Mouse (Mus musculus): Measurements from ENCODE around the gene Ipp.

Ipp gene

DNA sequence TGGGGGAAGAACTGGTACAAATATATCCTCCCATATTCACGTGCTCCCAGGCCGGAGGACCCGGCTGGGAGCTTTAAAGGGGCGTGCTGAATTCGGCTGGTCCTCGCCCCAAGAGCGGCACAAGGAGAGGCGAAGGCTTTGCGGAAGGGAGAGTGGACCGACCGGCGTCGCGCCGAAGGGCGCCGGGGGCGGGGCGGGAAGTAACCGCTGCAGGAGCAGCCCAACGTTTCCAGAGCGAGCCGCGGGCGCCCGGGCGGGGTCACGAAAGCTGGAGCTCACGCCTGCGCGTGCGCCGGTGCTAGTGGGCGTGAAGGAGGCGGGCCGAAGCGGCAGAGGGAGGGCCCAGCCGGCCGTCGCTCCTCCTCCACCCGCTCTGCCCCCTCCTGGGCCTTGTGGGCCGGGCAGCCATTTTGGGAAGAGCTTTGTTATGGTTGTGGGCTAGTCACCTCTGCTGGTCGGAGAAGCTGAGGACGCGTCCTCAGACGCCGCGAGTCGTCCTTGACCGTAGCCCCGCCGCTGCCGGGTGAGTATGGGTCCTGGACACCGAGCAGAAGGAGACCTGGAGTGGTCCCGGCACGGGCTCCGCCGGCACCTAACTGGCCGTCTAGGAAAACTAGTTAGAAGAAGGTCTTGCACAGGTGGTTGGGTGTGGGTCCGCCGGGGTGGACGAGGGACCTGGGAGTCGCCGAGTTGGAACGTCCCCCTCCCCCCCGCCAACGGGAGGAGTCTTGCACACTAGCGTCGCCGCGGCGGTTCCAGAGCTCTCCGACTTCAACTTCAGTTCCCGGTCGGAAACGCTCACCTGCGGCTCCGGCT, 50.2 kb downstream of the Ipp start, which contains the start of gene Gpbp1l1:
Gene Gpbp1l1 (plus strand): TSS at position 353 of the 816 bp plus-strand sequence.
- DNase-seq (ENCODE audit: low read depth) = peak; percentile 99

DNA sequence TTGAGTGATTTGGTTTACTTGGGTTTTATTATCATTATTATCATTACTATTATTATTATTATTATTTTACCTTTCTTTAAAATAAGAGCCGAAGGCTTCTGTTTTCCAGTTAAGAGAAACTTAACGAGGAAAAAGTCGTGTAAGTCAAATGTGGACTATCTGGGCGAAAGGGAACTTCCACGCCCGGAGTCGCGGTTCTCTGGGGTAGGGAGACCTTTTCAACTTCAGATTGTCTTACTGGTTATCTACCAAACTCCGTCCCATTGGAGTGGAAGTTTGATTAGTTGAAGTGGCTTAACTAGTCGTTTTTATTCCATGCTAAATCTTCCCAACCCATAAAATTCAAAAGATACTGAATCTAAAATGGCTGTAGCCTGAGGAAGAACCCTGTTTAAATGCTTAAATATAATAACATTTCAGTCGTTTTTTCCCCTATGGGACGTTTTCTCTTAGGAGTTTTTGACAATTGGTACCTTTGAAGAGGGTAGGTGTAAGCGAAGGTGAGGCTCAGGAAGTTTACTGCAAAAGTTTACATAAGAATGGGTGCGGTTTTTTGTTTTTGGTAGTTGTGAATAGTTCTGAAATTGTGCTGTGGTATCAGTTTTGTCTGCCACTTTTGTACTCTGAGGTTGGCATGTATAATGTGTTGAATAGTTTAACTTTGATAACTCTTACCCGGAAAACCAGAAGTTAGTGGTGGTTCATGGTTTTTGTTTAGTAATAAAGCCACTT, 51.0 kb downstream of the Ipp start:
- peak; percentile 29 for DNase-seq (ENCODE audit: low read depth)
